Mouse (Mus musculus) adrenal gland, postnatal 36 days (tissue): ENCODE data around the gene Prickle2. TPM values are rescaled to one million over a fixed set of nuclear protein-coding genes. Genes with fewer than 3 reads are reported as not detected.

Experiments used
- DNase-seq, 2 experiments: peaks; one replicate each; pipeline ENCODE4 v3.0.0; 2021; ENCODE audit warnings: mixed read lengths in 1 of 2
- long read RNA-seq, 2 experiments: library from polyadenylated mRNA; stranded (forward); transcript quantifications; one replicate each; pipeline ENCODE4 v2.0.0; 2021; ENCODE audit warnings: borderline sequencing depth in 2 of 2
- total RNA-seq, 2 experiments: library from RNA; stranded (reverse); gene quantifications; 2 replicates each; pipeline ENCODE4 v1.2.3; 2021

Prickle2 gene
- 1 to 10 TPM; 7.5 to 8.5 TPM for total RNA-seq
- long read RNA-seq, experiment 1 = 0 reads
- long read RNA-seq, experiment 2, partial matches to known transcripts = 0 of 2 reads
- long read RNA-seq, experiment 2, other reads (novel, unspliced or antisense) = 2 of 2 reads

DNA sequence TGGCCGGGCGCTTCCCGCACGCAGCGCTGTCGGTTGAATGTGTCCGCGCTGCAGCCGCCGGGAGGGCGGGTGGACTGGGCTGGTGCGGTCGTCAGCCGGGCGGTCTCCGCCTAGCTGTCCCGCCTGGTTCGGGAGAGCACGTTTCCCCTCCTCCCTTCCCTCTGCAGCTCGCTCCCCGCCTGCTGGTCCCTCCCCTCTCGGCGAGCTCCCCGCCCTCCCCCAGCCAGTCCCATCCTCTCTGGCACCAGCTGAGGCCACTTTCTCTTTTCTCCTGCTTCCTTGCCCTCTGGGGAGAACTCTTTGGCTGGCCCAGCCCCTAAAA is at the start of gene Prickle2:
Prickle2 (minus strand) TSS at position 11 of the 322 bp plus-strand sequence.
- DNase-seq = peak; percentile 90 to 92

DNA sequence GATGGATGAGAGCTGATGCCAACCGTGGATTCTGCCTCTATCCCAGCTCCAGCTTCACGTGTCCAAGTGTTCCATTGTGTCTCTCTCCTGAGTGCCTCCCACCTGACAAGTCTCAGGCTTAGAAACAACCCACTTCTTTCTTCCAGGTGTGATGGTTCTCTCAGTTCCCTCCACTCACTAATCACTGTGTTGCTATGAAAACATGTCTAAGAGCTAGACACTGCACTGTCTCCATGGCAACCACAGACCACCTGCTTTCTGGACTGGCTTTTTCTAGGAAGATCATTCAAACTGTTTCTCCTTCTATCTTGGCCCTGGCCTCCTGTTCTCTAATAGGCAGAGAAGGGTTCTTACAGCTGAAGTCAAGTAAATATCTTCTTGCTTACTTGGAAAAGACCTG is 46.8 kb upstream of the Prickle2 start:
- DNase-seq = no peak

DNA sequence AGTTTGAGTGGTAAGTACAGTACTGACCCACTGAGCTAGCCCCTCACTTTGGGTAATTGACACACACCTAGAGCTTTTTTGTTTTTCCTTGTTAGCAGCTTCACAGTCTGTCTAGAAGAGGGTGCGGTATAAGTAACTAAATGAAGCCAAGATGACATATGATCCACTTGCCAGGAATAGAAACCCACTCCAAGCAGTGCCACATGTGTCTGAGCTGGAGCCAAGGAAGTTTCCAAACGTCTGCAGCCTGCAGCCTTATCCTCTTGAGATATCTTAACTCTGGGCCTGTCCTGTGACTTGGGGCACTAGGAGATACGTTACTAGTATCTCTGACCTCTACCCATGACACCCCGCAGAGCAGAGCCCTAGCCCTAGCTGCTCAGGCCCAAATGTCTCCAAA is 43.5 kb upstream of the Prickle2 start:
- DNase-seq = no peak

DNA sequence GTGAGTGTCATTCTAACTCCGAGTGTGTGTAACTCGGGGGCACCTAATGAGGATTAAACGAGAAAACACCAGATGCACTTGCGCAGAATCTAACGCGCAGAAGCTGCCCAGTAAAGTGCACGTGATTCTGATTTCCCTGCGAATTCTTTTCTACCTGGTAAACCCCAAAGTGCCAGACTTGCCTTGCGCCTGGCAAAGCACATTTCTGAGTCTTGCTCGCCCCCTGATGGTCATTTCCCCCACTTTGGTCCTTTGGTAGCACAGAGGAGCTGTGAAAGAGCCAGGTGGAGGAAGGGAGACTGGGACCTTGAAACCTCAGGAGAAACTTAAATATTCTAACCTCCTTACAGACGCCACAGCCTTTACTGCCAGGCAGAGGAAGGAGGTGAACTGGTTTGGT is 37.6 kb upstream of the Prickle2 start:
- DNase-seq = peak; percentile 62 to 73

DNA sequence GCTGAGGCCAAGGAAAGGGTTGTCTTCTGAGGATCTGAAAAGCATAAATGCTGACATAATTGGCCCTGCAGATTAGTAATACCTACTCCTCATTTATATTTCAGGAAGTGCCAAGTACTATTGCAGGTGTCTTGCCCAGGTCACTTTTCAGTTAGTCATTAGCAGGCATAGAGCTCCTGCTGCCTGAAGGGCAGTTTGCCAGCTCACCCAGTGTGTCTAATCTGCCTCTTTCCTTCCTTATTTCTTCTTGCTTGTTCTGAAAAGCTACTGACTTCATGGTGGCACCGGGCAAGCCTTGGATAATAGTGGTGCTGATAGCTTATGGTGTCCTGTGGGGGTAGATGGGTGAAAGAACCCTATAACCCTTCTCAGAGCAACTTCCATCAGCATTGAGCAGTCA is 31.2 kb upstream of the Prickle2 start:
- DNase-seq = no peak

DNA sequence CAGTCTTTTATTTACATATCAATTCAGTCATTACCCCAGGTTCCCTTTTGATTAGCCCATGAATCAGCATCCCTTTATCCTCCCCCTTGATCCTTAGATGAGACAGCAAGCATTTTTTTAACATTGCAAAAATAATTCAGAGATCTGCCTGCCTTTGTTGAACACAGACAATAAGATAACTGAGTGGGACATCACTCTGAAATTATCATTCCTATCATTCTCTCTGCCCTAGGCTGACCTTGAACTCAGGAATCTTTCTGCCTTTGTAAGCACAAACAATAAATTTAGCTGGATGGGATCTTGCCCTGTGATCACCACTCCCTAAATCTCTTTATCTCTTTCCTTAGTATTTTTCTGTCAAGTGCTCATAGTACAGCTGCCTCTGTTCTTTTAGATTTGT is 27.7 kb upstream of the Prickle2 start:
- DNase-seq = no peak

DNA sequence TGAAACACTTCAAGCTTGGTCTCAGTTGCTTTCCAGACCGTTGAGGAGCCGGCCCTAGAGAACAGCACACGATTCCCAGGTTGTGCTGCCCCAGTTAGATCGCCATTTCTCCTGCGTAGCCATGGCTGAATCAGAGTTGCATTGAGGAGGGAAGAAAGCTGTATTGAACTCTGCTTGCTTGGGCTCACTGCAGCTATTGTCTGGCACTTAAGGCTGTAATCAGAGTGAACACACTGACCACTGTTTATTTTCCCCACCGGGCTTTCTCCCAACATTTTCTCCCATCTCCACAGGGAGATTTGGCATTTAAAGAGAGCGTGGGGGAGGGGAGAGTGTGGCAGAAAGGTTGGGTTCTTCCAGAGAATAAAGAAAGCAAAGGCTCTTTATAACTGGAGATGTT is 22.6 kb upstream of the Prickle2 start:
- DNase-seq = no peak

DNA sequence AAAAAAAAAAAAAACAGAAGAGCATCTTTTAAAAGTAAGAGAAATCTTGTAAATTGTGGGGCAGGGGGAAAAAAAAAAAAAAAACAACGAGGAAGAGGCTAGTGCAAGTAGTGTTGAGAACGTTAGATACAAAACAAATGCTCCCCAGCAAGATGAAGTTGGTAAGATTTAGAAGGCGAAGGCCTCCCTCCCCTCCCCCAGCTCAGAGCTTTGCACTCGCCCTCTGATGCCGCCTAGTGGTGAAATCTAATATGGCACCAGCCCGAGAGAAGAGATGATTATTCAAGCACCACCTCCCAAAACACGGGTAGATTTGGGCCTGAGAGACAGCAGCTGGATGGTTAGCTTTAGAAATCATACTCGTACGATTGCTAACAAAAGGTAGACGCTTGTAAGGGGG is 22.1 kb upstream of the Prickle2 start:
- DNase-seq = peak; percentile 85 to 91

DNA sequence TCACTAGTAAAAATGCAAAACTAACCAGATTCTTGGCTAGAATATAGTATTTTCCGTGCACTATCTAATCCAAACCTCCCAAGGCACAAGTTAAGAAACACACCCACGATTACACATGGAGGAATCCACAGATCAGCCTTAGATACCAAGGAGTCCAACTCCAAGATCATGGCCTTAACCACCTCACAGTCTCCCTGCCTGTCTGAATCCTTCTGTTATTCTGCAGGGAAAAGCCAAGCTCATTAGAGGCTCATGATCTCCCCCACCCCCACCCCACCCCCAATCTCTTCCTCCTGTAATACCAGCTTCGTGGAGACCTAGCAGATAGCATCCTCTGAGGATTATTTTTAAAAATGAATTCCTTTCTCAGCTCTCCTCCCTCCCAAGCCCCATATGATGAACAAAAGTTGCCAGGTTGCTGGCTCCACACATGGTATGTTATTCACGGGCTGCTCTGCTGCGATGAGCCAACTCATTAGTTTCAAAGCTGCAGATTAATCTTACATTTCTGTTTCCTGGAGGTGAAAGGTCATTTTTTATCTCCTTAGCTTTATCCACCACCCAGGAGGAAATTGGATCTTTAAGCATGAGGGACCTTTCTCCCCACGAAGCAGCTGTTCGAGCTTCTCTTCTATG is 21.5 kb upstream of the Prickle2 start:
- no peak for DNase-seq

DNA sequence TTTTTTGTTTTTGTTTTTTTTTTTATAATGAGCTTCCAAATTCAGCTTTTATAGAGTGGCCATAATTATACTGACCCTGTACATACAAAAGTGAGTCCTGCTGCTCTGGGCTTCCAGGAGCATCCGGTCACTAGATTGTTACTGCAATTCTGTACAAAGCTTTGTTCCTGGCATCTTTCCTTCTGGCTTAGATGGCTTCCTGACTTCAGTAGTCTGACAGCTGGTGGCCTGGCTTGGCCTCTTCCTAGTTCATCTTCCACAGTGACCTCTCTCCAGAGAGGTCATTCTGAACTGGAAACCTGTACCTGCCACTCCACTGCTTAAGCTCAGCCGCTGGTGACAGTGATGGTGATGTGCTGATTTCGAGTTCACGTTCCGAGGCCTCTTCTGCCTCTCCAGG is 20.2 kb upstream of the Prickle2 start:
- DNase-seq = peak in 1 of 2 experiments; percentile 9

DNA sequence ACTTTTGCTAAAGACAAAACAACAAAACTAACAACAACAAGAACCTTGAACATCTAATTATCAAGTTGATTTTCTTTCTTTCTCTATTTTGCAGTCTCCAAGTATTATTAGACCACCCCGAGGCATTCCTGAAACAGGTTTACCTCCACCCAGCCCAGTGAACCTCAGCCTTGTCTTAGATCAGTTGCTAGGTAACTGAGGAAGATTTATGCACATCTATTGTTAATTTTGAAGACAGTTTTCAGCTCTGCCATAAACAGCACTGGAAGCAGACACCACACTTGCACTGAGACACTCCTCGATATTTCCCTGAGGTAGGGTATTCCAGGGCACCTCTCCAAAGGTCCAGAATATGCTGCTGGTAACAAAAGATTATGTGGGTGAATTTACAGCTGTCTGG is 18.4 kb upstream of the Prickle2 start:
- no peak for DNase-seq

DNA sequence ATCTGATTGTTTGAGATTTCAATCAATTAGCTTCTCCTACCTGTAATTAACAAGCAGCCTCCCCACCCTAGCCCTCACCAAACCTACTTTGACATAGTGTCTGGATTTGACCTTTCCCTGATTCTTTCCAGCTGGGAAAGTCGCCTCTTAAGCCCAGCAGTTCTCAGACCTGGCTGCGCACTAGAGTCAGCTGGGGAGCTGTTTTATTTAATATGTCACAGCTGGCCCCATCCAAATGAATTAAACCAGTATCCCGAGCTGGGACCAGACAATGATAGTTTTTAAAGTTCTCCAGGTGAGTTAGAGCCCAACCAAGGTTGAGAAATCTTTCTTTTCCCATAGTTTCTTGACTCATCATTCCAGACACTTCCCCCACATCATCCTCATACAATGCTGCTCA is 9.9 kb upstream of the Prickle2 start:
- DNase-seq = no peak

DNA sequence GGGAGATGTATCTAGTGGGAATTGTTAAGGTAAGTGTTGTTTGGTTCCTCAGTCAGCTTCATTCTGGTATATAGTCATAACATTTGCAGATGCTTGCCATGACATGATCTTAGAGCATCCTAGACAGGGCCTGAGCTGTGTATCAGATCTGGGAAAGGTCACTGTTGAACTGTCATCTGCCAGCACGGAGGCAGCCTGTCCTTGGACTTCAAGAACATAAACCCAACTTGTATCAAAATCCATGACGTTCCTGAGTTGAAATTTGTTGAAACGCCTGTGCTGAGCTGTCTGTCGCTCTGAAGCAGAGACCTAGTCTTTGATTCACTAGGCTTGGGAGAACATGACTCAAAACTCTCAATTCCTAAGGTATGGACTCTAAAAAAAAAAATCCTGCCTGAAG is 8.8 kb upstream of the Prickle2 start:
- peak in 1 of 2 experiments; percentile 19 for DNase-seq

DNA sequence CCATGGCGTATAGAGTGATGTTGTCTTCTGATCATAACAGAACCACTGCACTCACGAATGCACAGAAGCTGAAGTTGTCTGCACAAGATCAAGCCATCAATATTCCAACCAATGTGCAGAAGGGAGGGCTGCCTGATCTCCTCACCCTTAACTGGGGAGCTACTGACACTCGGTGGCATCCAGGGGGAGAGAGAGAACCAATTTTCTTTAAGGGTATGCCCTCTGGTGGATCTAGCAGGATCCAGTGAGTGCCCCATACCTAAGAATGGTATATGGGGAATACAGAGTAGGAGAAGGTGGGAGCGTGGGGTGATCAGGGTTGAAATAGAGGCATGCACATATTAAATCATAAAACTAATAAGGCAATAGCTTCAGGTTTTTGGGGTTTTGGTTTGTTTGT is 2.2 kb upstream of the Prickle2 start:
- DNase-seq = no peak

DNA sequence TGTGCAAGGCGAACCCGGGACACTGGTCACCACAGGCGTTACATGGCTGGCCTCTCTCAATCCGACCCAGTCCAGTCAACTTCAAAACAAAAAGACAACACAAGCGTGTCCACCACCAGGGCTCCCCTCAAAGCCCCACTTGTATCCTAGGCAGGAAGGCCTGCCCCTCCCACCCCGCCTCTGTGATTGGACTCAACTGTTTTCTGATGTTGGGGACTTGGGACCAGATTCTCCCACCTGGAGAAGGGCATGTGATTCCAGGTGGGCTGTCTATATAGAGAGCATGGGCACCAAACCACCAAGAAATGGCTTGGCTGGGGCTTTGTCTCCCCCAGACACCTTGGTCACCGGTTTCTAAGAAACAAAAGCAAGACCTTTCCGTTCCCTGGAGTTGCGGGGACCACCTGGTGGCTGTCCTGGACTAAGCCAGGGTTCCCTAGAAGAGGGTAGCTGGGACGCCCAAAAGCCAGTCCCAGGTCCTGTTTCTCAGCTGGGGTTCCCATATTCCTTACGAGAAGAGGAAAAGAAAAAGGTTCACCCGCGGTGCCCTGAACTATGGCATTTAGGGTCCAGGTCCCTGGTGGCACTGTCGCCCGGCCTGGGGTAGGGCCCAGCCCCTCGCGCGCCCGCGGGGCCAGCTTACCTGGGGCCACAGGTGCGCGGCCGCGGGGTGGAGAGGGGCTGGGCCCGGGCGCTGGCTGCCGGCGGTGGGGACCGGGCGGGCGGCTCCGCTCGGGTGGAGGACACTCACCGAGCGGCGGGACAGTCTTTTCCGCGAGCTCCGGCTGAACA is 406 bp downstream of the Prickle2 start:
- peak in 1 of 2 experiments; percentile 8 for DNase-seq

DNA sequence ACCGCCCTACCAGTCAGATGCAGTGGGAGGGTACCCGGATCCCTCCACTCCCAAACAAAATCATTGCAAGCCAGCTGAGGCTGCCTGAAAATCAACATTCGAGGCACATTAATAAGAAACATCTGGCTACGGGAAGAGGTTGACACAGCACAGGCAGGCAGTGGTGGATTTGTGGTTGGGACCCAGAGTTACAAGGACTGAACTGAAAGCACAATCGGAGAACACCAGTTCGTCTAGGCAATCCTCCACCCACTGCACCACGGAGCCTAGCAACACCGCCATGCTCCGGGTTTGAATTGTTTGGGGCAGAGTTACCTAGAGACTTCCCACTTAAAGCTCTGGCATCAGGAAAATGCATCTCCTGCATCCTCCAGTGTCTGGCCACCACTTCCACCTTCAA is 1.1 kb downstream of the Prickle2 start:
- DNase-seq = no peak

DNA sequence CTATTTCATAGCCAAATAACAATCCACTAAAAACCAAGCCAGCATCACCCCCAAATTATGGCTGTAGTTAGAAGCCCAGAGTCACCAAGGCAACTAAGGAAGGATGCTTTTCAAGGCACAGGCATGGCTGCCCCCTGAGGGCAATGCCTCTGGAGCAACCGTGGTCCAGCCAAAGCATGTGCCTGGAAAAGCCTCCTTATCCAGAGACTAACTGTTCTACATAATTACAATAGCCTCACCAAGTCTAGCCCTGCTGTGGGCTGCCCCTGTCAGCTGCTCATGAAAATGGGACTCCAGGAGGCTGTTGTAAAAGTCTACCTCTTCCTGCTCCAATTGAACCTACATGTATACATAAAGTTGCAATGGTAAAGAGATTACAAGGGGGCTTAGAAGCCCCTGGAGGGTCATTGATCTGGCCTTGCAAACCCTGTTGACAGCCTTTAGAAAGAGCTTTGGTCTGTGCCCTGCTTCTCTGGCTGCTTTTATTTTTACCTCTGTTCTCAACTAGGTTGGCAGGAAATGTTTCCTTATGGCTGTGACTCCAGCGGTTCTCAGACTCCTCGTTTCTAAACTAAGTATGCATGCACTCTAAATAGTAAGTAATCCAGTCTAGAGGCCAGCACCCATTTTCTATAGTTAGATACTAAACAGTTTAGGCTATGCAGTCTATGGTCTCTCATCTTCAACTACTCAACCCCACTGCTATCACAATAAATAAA is 6.3 kb downstream of the Prickle2 start:
- no peak for DNase-seq

DNA sequence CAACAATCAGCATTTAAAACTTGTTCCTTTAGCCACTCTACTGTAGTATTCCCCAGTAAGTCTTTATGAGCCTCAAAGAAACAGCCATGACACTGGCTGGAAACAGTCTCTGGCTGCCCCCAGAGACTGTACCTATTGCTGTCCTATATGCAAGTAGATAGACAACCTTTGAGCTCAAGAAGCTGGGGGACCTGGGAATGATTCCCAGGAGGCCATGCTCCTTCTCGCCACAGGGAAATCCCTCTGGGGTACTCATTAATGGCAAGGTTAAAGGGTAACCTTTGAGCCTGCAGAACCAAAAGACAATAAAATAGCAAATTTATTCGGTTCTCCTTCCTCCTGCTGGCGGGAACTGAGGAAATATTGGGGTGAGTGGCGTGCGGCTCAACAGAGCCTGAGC is 8.1 kb downstream of the Prickle2 start:
- no peak for DNase-seq

DNA sequence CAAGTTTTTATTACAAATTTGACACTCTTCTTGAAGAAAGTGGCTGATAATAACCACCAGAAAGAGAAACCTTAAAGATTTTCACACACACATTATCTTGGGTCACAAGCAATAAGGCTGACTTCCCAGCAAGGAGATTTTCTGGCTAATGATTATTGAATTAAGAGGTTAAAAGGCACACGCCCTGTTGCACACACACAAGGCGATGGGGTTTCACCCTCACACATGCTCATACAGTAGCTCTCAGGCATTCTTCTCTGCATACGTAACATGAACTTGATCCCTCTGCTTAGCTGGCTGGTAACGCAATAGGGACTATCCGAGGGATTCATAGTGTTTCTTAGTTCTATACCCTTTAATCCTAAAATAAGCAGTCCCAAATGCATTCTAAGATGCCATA is 18.6 kb downstream of the Prickle2 start:
- DNase-seq = no peak

DNA sequence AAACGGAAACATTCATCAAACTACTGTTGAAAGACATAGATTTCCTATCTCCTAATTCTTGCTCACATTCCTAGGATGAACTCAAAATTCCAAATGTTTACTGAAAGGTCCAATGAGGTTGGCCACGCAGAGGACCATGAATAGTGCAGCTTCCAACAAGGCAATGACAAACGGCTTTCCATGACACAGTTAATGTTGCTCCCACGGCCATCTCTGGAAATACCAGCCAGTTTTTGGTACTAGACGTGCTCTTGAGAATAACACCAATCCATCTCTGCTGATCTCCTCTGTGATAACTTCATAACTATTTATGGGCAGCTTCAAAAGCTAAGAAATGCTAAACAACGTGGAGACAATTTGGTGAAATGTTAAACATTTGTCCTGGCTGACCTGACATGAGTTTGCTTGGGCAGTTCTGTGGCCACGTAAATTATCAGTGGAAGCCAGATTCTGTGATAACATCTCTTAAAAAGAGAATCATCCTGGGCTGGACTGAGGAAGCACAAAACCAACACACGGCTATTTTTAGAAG is 31.5 kb downstream of the Prickle2 start:
- DNase-seq = no peak

DNA sequence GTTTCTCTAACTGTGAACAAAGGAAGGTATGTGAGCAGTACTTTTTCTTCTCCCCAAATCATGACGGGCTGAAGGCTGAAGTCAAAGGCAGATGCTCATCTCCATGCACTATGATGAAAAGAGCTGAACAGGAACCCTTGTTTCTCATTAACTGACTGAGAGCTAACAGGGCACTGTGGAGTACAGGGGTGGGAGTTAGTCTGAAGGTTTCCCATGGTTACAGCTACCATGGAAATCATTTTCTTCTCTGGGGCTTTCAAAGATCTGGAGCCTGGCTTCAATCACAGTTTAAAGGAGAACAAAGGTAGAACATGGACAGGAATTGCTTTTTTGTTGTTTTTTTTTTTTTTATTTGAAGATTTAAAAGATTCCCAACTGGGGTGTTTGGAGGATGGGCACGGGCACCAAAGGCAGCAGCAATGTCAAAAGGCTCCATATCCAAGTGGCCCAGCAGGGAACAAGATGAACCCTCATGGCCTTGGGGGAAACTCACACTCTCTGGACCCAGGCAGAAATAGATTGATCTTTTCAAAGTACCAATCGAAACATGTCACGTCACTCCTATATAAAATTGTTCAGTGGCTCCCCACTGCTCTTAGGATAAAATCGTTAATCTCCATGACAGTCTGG is 35.3 kb downstream of the Prickle2 start:
- DNase-seq = no peak

DNA sequence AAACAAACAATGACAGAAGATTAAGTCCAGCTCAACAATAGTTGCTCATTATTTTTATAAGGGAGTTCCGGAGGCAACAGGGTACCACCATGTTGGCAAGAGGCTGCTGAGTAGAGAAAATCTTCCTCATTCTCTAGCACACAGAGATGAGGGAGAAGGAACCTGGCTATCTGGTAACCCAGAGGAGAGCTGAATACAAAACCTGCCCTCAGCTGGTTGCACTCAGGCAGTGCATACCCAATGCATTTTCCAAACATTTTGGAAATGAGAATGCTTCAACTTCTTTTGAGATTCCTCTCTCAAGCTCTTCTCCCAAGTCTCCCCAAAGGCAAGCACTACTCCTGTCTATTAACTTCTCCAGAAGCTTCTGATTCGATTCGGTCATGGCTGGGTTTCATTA is 36.3 kb downstream of the Prickle2 start:
- no peak for DNase-seq
